Mouse (Mus musculus) liver, postnatal 0 days (tissue): ENCODE measurements at regions not wholly inside any gene's neighbourhood (a gene's known extent, or its start where the extent isn't known, plus 50 kb on each side); places are given as distances from the start of the nearest gene placed in this dataset.

ENCODE experiments used
- CTCF ChIP-seq: sonication (generic); IDR thresholded peaks from 2 replicates; pipeline ENCODE4 v1.5.1; 2016; ENCODE audit warnings: antibody characterized with exemption, low read depth
- EP300 ChIP-seq: IDR thresholded peaks from 2 replicates; pipeline ENCODE4 v1.6.1; 2016; ENCODE audit warnings: antibody characterized with exemption, low read depth, mild to moderate bottlenecking

DNA sequence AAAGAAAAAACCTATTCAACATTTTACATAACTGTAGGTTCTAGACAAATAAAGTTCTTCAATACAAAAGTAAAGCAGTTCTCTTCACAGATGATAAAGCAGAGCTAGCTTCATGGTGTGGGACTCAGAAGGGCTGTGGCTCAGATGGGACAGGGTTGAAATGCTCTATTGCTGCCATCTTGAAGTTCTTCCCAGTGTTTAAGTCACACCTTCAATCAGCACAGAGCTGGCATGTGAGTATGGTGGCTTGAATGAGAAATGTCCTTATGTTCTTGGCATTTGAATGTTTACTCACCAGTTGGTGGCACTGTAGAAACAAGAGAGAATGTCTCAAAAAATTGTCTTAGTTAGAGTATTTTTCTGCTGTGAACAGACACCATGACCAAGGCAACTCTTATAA lies 330.9 kb upstream of the 1700056E22Rik start:
- TF ChIP-seq CTCF (no peak), EP300 (no peak)
